Mouse (Mus musculus) adrenal gland, adult (tissue): ENCODE measurements at regions not wholly inside any gene's neighbourhood (a gene's known extent, or its start where the extent isn't known, plus 50 kb on each side); places are given as distances from the start of the nearest gene placed in this dataset.

Experiments
- DNase-seq, 2 experiments: peaks; one replicate each; pipeline ENCODE4 v3.0.0; 2022 to 2023; ENCODE audit warnings: low spot score in 1 of 2; ENCODE audit not compliant: inconsistent age in 2 of 2

- no peak for DNase-seq
Observed at GRCm38 (mm10) chr5:75463591-75463990, 111.1 kb upstream of the Kit start.

GRCm38 (mm10) chr5:75465701-75466100, 109.0 kb upstream of the Kit start:
- peak; percentile 36 to 77 for DNase-seq

GRCm38 (mm10) chr5:75466941-75467340, 107.8 kb upstream of the Kit start:
- no peak for DNase-seq

GRCm38 (mm10) chr5:75467916-75468315, 106.8 kb upstream of the Kit start:
- no peak for DNase-seq

- no peak for DNase-seq
Observed at GRCm38 (mm10) chr5:75471010-75471409, 103.7 kb upstream of the Kit start.

GRCm38 (mm10) chr5:75472484-75472883, 102.2 kb upstream of the Kit start:
- DNase-seq = no peak

- DNase-seq = no peak
Observed at GRCm38 (mm10) chr5:75475414-75475813, 99.3 kb upstream of the Kit start.

GRCm38 (mm10) chr5:75478499-75478898, 96.2 kb upstream of the Kit start:
- DNase-seq = no peak

GRCm38 (mm10) chr5:75479149-75479548, 95.6 kb upstream of the Kit start:
- no peak for DNase-seq

- DNase-seq = no peak
Observed at GRCm38 (mm10) chr5:75481595-75481994, 93.1 kb upstream of the Kit start.

- peak in 1 of 2 experiments; percentile 63 for DNase-seq
Observed at GRCm38 (mm10) chr5:75484330-75484729, 90.4 kb upstream of the Kit start.

- peak in 1 of 2 experiments; percentile 6 for DNase-seq
Observed at GRCm38 (mm10) chr5:75490806-75491205, 83.9 kb upstream of the Kit start.

- no peak for DNase-seq
Observed at GRCm38 (mm10) chr5:75494143-75494542, 80.6 kb upstream of the Kit start.

- DNase-seq = no peak
Observed at GRCm38 (mm10) chr5:75499053-75499452, 75.7 kb upstream of the Kit start.

- no peak for DNase-seq
Observed at GRCm38 (mm10) chr5:75499695-75500094, 75.0 kb upstream of the Kit start.

GRCm38 (mm10) chr5:75500654-75501416, 73.9 kb upstream of the Kit start:
- peak in 1 of 2 experiments; percentile 53 for DNase-seq

- no peak for DNase-seq
Observed at GRCm38 (mm10) chr5:75503673-75504072, 71.0 kb upstream of the Kit start.

- peak in 1 of 2 experiments; percentile 72 for DNase-seq
Observed at GRCm38 (mm10) chr5:75512521-75513422, 61.9 kb upstream of the Kit start.

- DNase-seq = peak in 1 of 2 experiments; percentile 15
Observed at GRCm38 (mm10) chr5:75518213-75518612, 56.5 kb upstream of the Kit start.

- DNase-seq = no peak
Observed at GRCm38 (mm10) chr5:75523041-75523678, 51.6 kb upstream of the Kit start.
